15 mouse cellular contexts compared by ENCODE assay signal in the genomic region with DNA sequence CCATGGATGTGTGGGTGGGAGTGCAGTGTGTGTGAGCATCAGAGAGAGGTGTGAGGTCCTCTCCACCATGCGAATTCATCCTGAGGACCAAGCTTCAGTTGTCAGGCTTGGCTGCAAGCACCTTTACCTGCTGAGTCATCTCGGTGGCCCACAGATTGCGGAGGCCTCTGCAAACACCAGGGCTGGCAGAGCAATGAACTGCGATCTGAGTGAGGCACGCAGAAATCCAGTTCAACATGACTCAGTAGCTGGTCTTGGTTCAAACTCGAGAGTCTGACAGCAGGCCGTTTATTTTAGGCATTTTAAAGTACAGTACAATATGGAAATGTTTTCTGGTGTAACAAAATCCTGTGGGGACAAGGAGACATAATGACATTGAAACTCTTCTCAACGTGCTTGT. TPM values are rescaled to one million over a fixed set of nuclear protein-coding genes. Genes with fewer than 3 reads are reported as not detected.
DNase-seq lines count a peak whose midpoint lies in the region; ATAC-seq lines count a peak whose summit lies in the region.
"Had no signal": no experiment of that assay in that cellular context is flagged by ENCODE, and none has a peak within 500 bp of the region (broad histone marks: within the 10 kb centered on the region; RNA-seq: fewer than 3 reads in every experiment).

No protein-coding gene starts in this region.

- H3K27me3 ChIP-seq in intestine, embryonic 16.5 days (replicated peaks; ENCODE audit: control insufficient read depth, insufficient read depth, low read length) = no peaks in the 10 kb centered on the region
- H3K27me3 ChIP-seq in forebrain, embryonic 13.5 days = no peaks in the 10 kb centered on the region
- H3K27me3 ChIP-seq: midbrain, embryonic 12.5 days; neural tube, embryonic 13.5 days had no signal

- H3K9me3 ChIP-seq in intestine, embryonic 16.5 days (ENCODE audit: control insufficient read depth, low read length) = no peaks in the 10 kb centered on the region
- H3K9me3 ChIP-seq in forebrain, embryonic 13.5 days (replicated peaks) = no peaks in the 10 kb centered on the region
- H3K9me3 ChIP-seq: midbrain, embryonic 12.5 days; neural tube, embryonic 13.5 days had no signal

- H3K27ac ChIP-seq in intestine, embryonic 16.5 days (ENCODE audit: low read length) = no peak overlapping the region
- no peak overlapping the region for H3K27ac ChIP-seq in forebrain, embryonic 13.5 days
- H3K27ac ChIP-seq: gastrocnemius, adult 2 months; midbrain, embryonic 12.5 days; neural tube, embryonic 13.5 days had no signal

- no peak overlapping the region for H3K4me3 ChIP-seq in intestine, embryonic 16.5 days (ENCODE audit: low read length)
- no peak overlapping the region for H3K4me3 ChIP-seq in forebrain, embryonic 13.5 days
- H3K4me3 ChIP-seq: gastrocnemius, adult 2 months; midbrain, embryonic 12.5 days; neural tube, embryonic 13.5 days had no signal

- ATAC-seq in intestine, embryonic 16.5 days = peak; percentile 71
- no peak for ATAC-seq in forebrain, embryonic 13.5 days

- DNase-seq in adrenal gland, adult 2 months = peak; percentile 63
- DNase-seq in adrenal gland, adult 8-10 months = no peak
- DNase-seq in 3T3-L1 (ENCODE audit: low read depth, low spot score) (peak; percentile 24), liver (peak; percentile 50)
- no peak for DNase-seq in embryo, embryonic 10.5 days (ENCODE audit: low spot score)
- no peak for DNase-seq in kidney, postnatal 25 days
- DNase-seq: B cell, adult 2 months; gastrocnemius, adult 2 months; lung, embryonic 14.5 days had no signal

- peaks cover 4% of the 10 kb centered on the region; the same call in 1 of the 2 replicates for H3K4me1 ChIP-seq in intestine, embryonic 16.5 days (ENCODE audit: control insufficient read depth, insufficient read depth, low read length)
- no peaks in the 10 kb centered on the region for H3K4me1 ChIP-seq in forebrain, embryonic 13.5 days
- H3K4me1 ChIP-seq: neural tube, embryonic 13.5 days had no signal

- H3K9ac ChIP-seq in intestine, embryonic 16.5 days (ENCODE audit: low read depth, low read length) = no peak overlapping the region
- no peak overlapping the region for H3K9ac ChIP-seq in forebrain, embryonic 13.5 days
- H3K9ac ChIP-seq: lung, embryonic 14.5 days; midbrain, embryonic 12.5 days; neural tube, embryonic 13.5 days had no signal

- H3K36me3 ChIP-seq in intestine, embryonic 16.5 days (ENCODE audit: control insufficient read depth, insufficient read depth, low read length) = no peaks in the 10 kb centered on the region
- 0 out of 2 replicates have a peak, but pooled peaks cover 3% of the 10 kb centered on the region for H3K36me3 ChIP-seq in forebrain, embryonic 13.5 days (ENCODE audit: poor library complexity, severe bottlenecking)
- H3K36me3 ChIP-seq: midbrain, embryonic 12.5 days; neural tube, embryonic 13.5 days had no signal

- WGBS in intestine, embryonic 16.5 days = 51% methylated on average over 8 of the region's 8 CpGs
- WGBS in forebrain, embryonic 13.5 days = 89% methylated on average over 8 of the region's 8 CpGs

- no peak overlapping the region for H3K4me2 ChIP-seq in intestine, embryonic 16.5 days (ENCODE audit: low read depth, low read length)
- no peak overlapping the region for H3K4me2 ChIP-seq in forebrain, embryonic 13.5 days
- H3K4me2 ChIP-seq: lung, embryonic 14.5 days; midbrain, embryonic 12.5 days; neural tube, embryonic 13.5 days had no signal

RNA-seq across cellular contexts. Expression of gene Raver1, which starts 6.0 kb away (rescaled TPM):
- 10 to 100 TPM; 50.8 to 53.4 TPM for total RNA-seq in adrenal gland, adult 2 months (2021)
- polyA plus RNA-seq in adrenal gland, adult 2 months (2012; rRNA removed) = 52.8 and 76.4 TPM in 2 replicates
- 10 to 100 TPM; 43.9 to 78.6 (median 56.6) TPM for total RNA-seq in adrenal gland, adult 8-10 months (2022)
- polyA plus RNA-seq in intestine, embryonic 16.5 days (2015; fragmentation: Nextera tagmentation; extraction: Ambion mirVana) = 57.7 and 64.7 TPM in 2 replicates
- 41.0 and 47.5 TPM in 2 replicates for polyA plus RNA-seq in forebrain, embryonic 13.5 days (2015; fragmentation: Nextera tagmentation; extraction: Ambion mirVana)

RNA-seq across cellular contexts. Expression of gene Gm38431, which starts 6.0 kb away (rescaled TPM):
- total RNA-seq in adrenal gland, adult 2 months (2021) = 1 to 10 TPM in 1 of 2 experiments, under 1 TPM in 1; 0.90 to 2.5 TPM
- polyA plus RNA-seq in adrenal gland, adult 2 months (2012; rRNA removed) = 68.5 and 74.0 TPM in 2 replicates
- 1 to 10 TPM in 3 of 4 experiments, under 1 TPM in 1; 0.49 to 3.2 (median 2.3) TPM for total RNA-seq in adrenal gland, adult 8-10 months (2022)
- 2.5 and 2.9 TPM in 2 replicates for polyA plus RNA-seq in intestine, embryonic 16.5 days (2015; fragmentation: Nextera tagmentation; extraction: Ambion mirVana)
- 1.5 and 2.1 TPM in 2 replicates for polyA plus RNA-seq in forebrain, embryonic 13.5 days (2015; fragmentation: Nextera tagmentation; extraction: Ambion mirVana)

RNA-seq across cellular contexts. Expression of gene Fdx1l, which starts 24.4 kb away (rescaled TPM):
- total RNA-seq in adrenal gland, adult 2 months (2021) = 10 to 100 TPM; 40.7 to 48.6 TPM
- 59.6 and 86.5 TPM in 2 replicates for polyA plus RNA-seq in adrenal gland, adult 2 months (2012; rRNA removed)
- 10 to 100 TPM; 40.3 to 55.0 (median 45.6) TPM for total RNA-seq in adrenal gland, adult 8-10 months (2022)
- polyA plus RNA-seq in intestine, embryonic 16.5 days (2015; fragmentation: Nextera tagmentation; extraction: Ambion mirVana) = 63.3 and 69.8 TPM in 2 replicates
- 46.0 and 51.9 TPM in 2 replicates for polyA plus RNA-seq in forebrain, embryonic 13.5 days (2015; fragmentation: Nextera tagmentation; extraction: Ambion mirVana)

RNA-seq across cellular contexts. Expression of gene Gm49373, which starts 24.9 kb away (rescaled TPM):
- total RNA-seq in adrenal gland, adult 2 months (2021) = under 1 TPM; 0.24 to 0.43 TPM
- 0.18 and 0.19 TPM in 2 replicates for polyA plus RNA-seq in adrenal gland, adult 2 months (2012; rRNA removed)
- total RNA-seq in adrenal gland, adult 8-10 months (2022) = under 1 TPM; 0.24 to 0.68 (median 0.42) TPM
- polyA plus RNA-seq in intestine, embryonic 16.5 days (2015; fragmentation: Nextera tagmentation; extraction: Ambion mirVana) = 0.44 and 0.55 TPM in 2 replicates
- polyA plus RNA-seq in forebrain, embryonic 13.5 days (2015; fragmentation: Nextera tagmentation; extraction: Ambion mirVana) = 0.78 and 1.2 TPM in 2 replicates

RNA-seq across cellular contexts. Expression of gene Zglp1, which starts 30.9 kb away (rescaled TPM):
- not detected for total RNA-seq in adrenal gland, adult 2 months (2021)
- not detected in 2 replicates for polyA plus RNA-seq in adrenal gland, adult 2 months (2012; rRNA removed)
- total RNA-seq in adrenal gland, adult 8-10 months (2022) = under 1 TPM in 1 of 4 experiments, not detected in 3; 0.70 TPM
- polyA plus RNA-seq in intestine, embryonic 16.5 days (2015; fragmentation: Nextera tagmentation; extraction: Ambion mirVana) = 0.51 and 1.3 TPM in 2 replicates
- polyA plus RNA-seq in forebrain, embryonic 13.5 days (2015; fragmentation: Nextera tagmentation; extraction: Ambion mirVana) = 0.81 and 2.2 TPM in 2 replicates
- total RNA-seq: gastrocnemius, adult 2 months; heart, postnatal 25 days had no signal
- polyA plus RNA-seq: kidney, embryonic 14.5 days; lung, embryonic 14.5 days had no signal

Comparison
In these comparisons a context has a peak if more than half of its experiments do, and no peak if none do; other contexts are left out.
1. DNase-seq: peak in adrenal gland, adult 2 months (single experiment), 3T3-L1 (single experiment) and liver (single experiment); none in adrenal gland, adult 8-10 months (single experiment), embryo, embryonic 10.5 days (single experiment) and kidney, postnatal 25 days (0 of 2).
2. RNA of gene Gm38431, which starts 6.0 kb away (polyA plus RNA-seq): 68.5 to 74.0 TPM in adrenal gland, adult 2 months; 2.5 to 2.9 TPM in intestine, embryonic 16.5 days and 1.5 to 2.1 TPM in forebrain, embryonic 13.5 days; every median in the first group is over 10 times any median in the second.